Mouse (Mus musculus): ENCODE results near the gene Mpi. TPM values are rescaled to one million over a fixed set of nuclear protein-coding genes. Genes with fewer than 3 reads are reported as not detected.

Mpi gene
- polyA plus RNA-seq, 1 experiment from 2014 or later, result 79.2 TPM

DNA sequence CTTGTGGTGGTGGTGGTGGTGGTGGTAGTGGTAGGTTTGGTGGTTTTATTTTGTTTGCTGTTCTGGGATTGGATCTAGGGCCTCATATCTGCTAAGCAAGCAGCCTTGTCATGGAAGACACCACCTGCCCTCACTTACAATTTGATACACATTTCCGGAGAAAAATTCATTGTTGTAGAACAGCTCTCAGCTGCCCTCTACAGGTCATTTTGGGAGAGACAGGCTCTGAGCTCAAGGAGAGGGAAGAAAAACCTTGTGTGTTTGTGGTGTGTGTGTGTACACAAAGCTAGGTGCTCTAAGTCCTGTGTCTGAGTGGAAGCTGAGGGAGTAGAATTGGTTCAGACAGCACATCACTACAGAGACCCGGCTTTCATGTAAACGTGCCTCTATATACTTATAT lies 35.5 kb downstream of the Mpi start:
- Histone ChIP-seq H3K4me1 (replicated peaks) (peaks cover 11% of the 10 kb centered on the region), H3K4me2 (replicated peaks) (no peak overlapping the region), H3K36me3 (no peaks in the 10 kb centered on the region), H3K9me3 (no peaks in the 10 kb centered on the region), H3K4me3 (replicated peaks) (no peak overlapping the region), H3K9ac (replicated peaks) (no peak overlapping the region), H3K27ac (peak overlapping the region; percentile 65; the same call in 1 of the 2 replicates), H3K27me3 (no peaks in the 10 kb centered on the region)
- ATAC-seq, result no peak
- 2% methylated on average over 3 of the region's 3 CpGs for WGBS

DNA sequence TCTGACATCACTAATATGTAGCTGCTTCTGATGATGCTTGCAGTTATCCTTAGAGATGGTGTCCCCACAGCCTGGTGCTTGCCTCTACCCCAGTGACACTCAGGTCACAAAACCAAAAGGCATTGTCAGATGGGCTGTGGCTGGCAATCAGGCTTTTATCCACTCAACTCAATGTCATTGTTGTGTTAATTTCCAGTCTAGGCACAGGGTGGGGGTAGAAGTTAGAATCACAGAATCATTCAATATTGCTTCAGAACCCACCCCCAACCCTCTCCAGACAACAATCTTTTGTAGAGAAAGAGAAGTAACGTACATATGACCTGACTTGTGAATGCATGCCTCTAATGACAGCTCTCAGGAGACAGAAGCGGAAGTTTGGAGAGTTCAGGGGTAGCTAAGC lies 42.0 kb downstream of the Mpi start:
- Histone ChIP-seq H3K36me3 (no peaks in the 10 kb centered on the region), H3K4me3 (replicated peaks) (no peak overlapping the region), H3K27ac (no peak overlapping the region), H3K9me3 (no peaks in the 10 kb centered on the region), H3K27me3 (peaks cover 10% of the 10 kb centered on the region), H3K4me2 (replicated peaks) (no peak overlapping the region), H3K4me1 (replicated peaks) (peaks cover 8% of the 10 kb centered on the region), H3K9ac (replicated peaks) (no peak overlapping the region)
- 46% methylated on average over 2 of the region's 2 CpGs for WGBS
- no peak for ATAC-seq

DNA sequence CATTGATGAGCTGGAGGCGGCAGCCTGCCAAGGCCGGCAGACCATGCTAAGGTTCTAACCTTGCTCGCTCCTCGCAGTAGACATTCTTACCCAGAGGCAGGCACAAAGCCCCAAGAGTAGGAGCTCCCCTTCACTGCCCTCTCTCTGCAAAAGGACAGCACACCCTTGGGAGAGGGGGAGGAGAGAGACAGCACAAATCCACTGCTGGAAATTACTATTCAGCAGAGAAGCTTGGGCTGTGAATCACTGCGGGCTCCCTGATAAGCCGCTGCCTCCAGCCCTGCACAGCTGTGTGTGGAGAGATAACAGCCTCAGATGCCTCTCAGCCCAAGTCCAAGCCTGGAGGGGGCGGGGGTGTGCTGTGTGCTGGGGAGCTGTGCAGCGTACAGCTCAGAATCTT lies 46.9 kb downstream of the Mpi start:
- H3K4me1 ChIP-seq (replicated peaks), result peaks cover 57% of the 10 kb centered on the region
- H3K4me3 ChIP-seq (replicated peaks), result peak overlapping the region; percentile 44

DNA sequence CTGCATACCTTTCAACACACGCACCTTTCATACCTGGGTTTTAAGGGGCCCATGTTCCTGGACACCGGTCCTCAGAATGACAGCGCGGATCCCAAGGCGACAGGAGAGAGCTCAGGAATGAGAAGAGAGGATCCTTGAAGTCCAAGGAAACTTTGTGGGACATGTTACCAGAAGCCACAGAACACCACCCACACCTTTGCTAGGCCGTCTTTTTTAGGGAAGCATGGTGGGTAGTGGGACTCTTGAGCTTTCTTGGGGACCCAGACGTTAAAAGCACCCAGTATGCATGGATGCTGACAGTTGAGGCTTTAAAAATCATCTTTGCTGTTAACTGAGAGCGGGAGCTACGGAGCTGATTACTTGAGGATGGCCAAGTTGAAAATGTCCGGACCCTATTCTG lies 47.7 kb downstream of the Mpi start:
- Histone ChIP-seq H3K4me2 (replicated peaks) (peak overlapping the region; percentile 84), H3K36me3 (no peaks in the 10 kb centered on the region), H3K9me3 (no peaks in the 10 kb centered on the region), H3K27ac (peak overlapping the region; percentile 88), H3K4me3 (replicated peaks) (peak overlapping the region; percentile 44), H3K9ac (replicated peaks) (no peak overlapping the region), H3K27me3 (peaks cover 61% of the 10 kb centered on the region), H3K4me1 (replicated peaks) (peaks cover 61% of the 10 kb centered on the region)
- ATAC-seq, result no peak
- WGBS, result 43% methylated on average over 10 of the region's 10 CpGs

More for the DNA sequence above, 46.9 kb downstream of the Mpi start:
- WGBS, result 5% methylated on average over 8 of the region's 8 CpGs
- peak overlapping the region; percentile 2; the same call in 1 of the 2 replicates for H3K9ac ChIP-seq (replicated peaks)
- H3K9me3 ChIP-seq, result no peaks in the 10 kb centered on the region
- peak; percentile 93 for ATAC-seq
- peaks cover 54% of the 10 kb centered on the region for H3K27me3 ChIP-seq
- H3K27ac ChIP-seq, result peak overlapping the region; percentile 88
- H3K36me3 ChIP-seq, result no peaks in the 10 kb centered on the region
- peak overlapping the region; percentile 84 for H3K4me2 ChIP-seq (replicated peaks)

DNA sequence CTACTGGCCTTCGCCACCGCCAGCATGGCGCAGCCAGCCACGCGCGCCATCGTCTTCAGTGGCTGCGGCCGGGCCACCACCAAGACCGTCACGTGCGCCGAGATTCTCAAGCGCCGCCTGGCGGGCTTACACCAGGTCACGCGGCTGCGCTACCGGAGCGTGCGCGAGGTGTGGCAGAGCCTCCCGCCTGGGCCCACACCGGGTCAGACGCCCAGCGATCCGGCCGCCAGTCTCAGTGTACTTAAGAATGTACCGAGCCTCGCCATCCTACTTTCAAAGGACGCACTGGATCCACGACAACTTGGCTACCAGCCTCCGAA lies 48.2 kb downstream of the Mpi start:
- H3K4me3 ChIP-seq (replicated peaks), result peak overlapping the region; percentile 44
- H3K27ac ChIP-seq, result peak overlapping the region; percentile 88
- peak; percentile 61 for ATAC-seq
- no peaks in the 10 kb centered on the region for H3K36me3 ChIP-seq
- under 1% methylated on average over 34 of the region's 34 CpGs for WGBS
- H3K9me3 ChIP-seq, result no peaks in the 10 kb centered on the region
- H3K4me2 ChIP-seq (replicated peaks), result peak overlapping the region; percentile 84
- peaks cover 65% of the 10 kb centered on the region for H3K27me3 ChIP-seq
- H3K9ac ChIP-seq (replicated peaks), result peak overlapping the region; percentile 62
- H3K4me1 ChIP-seq (replicated peaks), result peaks cover 66% of the 10 kb centered on the region

DNA sequence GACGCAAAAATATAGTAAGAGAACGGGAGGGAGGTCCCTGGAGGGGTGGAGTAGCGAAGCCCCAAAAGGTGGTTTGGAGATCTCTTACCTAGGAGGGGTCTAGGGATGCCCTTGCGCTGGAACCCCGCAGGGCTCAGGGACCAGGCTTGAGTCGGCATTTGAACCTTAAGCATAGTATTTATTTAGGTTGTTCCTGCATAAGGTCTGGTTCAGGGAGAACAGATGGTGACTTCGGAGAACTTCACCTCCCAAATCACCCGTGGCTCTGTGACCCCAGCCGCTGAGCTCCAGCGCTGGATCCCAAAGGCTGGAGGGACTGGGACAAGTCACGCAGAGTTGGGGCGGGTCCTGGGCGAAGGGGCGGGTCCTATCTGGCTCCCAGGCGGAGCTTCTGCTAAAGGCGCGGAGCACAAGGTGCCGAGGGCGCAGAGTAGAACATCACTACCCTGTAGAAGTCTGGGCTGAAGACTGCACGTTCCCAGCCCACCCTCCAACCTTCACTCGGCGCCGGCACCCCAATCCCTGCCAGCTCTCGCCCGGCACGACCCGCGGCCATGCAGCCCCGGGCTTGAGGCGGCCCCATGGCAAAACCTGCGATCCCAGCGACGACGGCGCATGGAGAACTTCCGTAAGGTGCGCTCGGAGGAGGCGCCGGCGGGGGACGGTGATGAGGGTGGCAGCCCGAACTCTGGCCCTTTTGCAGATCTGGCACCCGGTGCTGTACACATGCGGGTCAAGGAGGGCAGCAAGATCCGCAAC lies 48.8 kb downstream of the Mpi start, which contains the start of gene Rpp25:
TSS of gene Rpp25 (plus strand) at position 405 of the 759 bp plus-strand sequence.
- Histone ChIP-seq H3K27me3 (peaks cover 65% of the 10 kb centered on the region), H3K9me3 (no peaks in the 10 kb centered on the region), H3K4me1 (replicated peaks) (peaks cover 70% of the 10 kb centered on the region), H3K9ac (replicated peaks) (peak within 1 kb of the TSS; percentile 62), H3K36me3 (no peaks in the 10 kb centered on the region), H3K27ac (peak within 1 kb of the TSS; percentile 88), H3K4me3 (replicated peaks) (peak within 1 kb of the TSS; percentile 44), H3K4me2 (replicated peaks) (peak within 1 kb of the TSS; percentile 84)
- ATAC-seq, result peak; percentile 51; the same call in 1 of the 2 replicates
- WGBS, result under 1% methylated on average over 45 of the region's 46 CpGs

DNA sequence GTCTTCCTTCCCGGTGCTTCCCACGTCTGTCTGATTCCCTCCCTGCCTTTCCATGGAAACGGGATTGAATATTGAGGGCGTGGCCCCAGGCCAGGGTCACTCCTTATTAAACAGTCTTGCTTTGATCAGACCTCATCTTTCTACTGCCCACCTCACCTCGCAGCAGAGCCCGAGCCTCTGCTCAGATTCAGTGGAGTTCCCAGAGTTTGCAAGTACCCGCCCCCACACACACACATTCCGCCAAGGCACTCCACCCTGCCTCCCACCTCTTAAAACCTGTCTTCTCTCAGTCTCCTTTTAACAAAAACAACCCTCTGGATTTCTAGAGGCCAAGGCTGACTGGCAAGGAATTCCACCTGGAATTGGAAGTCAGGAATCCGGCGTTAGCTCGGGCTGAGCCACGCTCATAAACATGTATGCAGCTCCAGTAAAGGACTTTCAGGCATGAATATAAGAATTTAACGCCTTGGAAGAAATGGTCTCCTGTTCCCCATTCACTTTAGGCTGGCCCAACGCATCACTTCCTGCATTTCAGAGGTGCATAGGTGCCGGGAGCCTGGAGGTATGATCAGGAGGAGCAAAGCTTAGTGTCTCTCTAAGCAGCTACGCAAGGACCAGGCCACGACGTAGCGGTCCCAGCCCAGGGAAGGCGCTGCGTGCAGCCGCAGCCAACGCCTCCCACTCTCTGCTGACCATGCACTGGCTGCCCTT lies 49.5 kb downstream of the Mpi start:
- Histone ChIP-seq H3K36me3 (no peaks in the 10 kb centered on the region), H3K27me3 (peaks cover 65% of the 10 kb centered on the region), H3K4me1 (replicated peaks) (peaks cover 76% of the 10 kb centered on the region), H3K27ac (peak overlapping the region; percentile 88), H3K9me3 (no peaks in the 10 kb centered on the region), H3K9ac (replicated peaks) (peak overlapping the region; percentile 4; the same call in 1 of the 2 replicates), H3K4me2 (replicated peaks) (peak overlapping the region; percentile 84), H3K4me3 (replicated peaks) (peak overlapping the region; percentile 44)
- 2% methylated on average over 23 of the region's 23 CpGs for WGBS
- no peak for ATAC-seq

DNA sequence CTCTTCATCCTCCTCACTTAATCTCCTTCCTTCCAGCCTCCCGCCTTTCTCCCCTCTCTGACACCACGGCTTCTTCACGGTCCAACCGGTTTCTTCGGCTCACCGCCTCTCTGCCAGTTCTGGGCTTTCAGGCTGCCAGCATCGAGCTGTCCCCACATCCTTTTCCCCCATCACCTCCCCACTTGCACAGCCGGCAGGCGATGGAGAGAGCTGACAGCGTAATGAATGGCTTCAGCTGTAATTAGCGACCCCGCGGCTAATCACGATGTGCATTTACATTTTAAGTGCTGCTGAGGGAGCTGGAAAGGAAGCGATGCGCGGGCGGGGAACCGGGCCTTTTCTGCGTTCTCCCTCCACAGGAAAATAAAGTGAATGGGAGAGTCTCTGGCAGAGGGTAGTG lies 50.7 kb downstream of the Mpi start:
- H3K27me3 ChIP-seq, result peaks cover 65% of the 10 kb centered on the region

DNA sequence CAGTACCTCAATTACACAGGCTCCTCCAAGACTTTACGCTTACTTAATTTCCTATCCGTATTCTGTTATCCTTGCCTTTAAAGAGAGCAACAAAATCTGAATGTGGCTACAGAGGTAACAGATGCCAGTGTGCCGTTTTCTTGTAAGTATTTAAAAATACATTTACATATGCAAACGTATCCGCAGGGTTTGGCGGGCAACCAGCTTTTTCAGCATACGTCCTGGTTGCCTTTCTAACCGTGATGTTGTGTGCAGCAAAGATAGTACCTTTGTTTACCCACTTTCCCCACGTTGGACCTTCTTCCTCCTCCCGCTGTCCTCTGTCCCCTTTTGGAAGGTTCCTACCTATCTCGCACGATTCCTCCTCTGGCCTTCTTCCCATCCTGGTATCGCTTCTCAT lies 51.1 kb downstream of the Mpi start:
- peaks cover 62% of the 10 kb centered on the region for H3K27me3 ChIP-seq
- no peak for ATAC-seq
- H3K36me3 ChIP-seq, result no peaks in the 10 kb centered on the region
- H3K9ac ChIP-seq (replicated peaks), result peak overlapping the region; percentile 51
- 4% methylated on average over 13 of the region's 13 CpGs for WGBS
- H3K4me1 ChIP-seq (replicated peaks), result peaks cover 80% of the 10 kb centered on the region
- peak overlapping the region; percentile 86 for H3K27ac ChIP-seq
- H3K4me3 ChIP-seq (replicated peaks), result peak overlapping the region; percentile 27
- peak overlapping the region; percentile 84 for H3K4me2 ChIP-seq (replicated peaks)
- no peaks in the 10 kb centered on the region for H3K9me3 ChIP-seq

More for the DNA sequence above, 50.7 kb downstream of the Mpi start:
- H3K4me3 ChIP-seq (replicated peaks), result peak overlapping the region; percentile 27
- no peaks in the 10 kb centered on the region for H3K36me3 ChIP-seq
- peaks cover 80% of the 10 kb centered on the region for H3K4me1 ChIP-seq (replicated peaks)
- H3K9me3 ChIP-seq, result no peaks in the 10 kb centered on the region
- no peak for ATAC-seq
- peak overlapping the region; percentile 86 for H3K27ac ChIP-seq
- H3K9ac ChIP-seq (replicated peaks), result peak overlapping the region; percentile 51
- 1% methylated on average over 20 of the region's 20 CpGs for WGBS
- peak overlapping the region; percentile 84 for H3K4me2 ChIP-seq (replicated peaks)

DNA sequence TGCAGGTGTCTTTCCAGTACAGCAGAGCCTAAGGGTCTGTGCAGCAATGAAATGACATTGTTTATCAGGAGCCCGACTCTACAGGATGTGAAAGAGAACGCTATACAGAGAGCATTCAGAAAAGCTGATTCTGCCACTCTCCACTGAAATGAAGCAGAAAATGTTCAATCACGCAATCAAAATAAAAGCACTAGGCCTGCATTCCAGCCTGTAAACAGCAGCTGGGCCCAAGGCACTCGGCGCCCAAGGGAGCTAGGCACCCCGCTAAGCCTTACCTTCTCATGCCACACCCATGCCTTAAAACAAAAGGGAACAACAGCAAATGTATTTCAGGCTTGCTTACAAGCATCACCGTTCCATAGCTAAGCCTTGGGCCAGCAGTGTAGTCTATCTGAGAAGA lies 54.0 kb downstream of the Mpi start:
- Histone ChIP-seq H3K4me1 (replicated peaks) (peaks cover 51% of the 10 kb centered on the region), H3K27me3 (peaks cover 34% of the 10 kb centered on the region), H3K36me3 (no peaks in the 10 kb centered on the region), H3K4me3 (replicated peaks) (no peak overlapping the region), H3K9ac (replicated peaks) (0 out of 2 replicates have a peak overlapping the region, but pooled peaks have one; percentile 50), H3K27ac (peak overlapping the region; percentile 56), H3K4me2 (replicated peaks) (no peak overlapping the region), H3K9me3 (no peaks in the 10 kb centered on the region)
- no peak for ATAC-seq
- WGBS, result 54% methylated on average over 7 of the region's 7 CpGs

DNA sequence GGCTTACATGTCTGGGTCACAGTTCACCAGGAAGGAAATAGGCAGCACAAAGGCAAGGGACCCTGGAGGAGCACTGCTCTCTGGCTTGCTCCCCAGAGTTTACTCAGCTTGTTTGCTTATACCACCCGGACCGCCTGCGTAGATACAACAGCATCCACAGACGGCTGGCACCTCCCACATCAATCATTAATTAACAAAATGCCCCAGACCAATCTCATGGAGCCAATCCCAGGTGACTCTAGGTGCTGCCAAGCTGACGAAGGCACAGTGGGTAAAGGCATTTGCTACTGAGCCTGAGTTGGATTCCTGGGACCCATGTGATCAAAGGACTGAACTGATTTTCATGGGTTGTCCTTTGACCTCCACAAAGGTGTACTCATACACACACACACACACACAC lies 55.3 kb downstream of the Mpi start:
- H3K27ac ChIP-seq, result no peak overlapping the region
- no peak overlapping the region for H3K9ac ChIP-seq (replicated peaks)

DNA sequence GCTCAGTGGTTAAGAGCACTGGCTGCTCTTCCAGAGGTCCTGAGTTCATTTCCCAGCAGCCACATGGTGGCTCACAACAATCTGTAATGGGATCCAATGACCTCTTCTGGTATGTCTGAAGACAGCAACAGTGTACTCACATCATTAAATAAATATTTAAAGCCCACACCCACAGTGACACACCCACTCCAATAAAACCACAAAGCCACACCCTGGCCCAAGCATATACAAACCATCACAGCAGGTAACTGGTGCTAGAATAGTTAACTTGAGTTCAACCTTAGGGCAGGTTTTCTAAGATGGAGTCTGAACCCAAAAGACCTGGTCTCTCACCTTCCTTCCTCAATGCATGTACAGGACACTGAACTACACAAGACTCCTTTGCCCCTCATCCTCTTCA lies 57.6 kb downstream of the Mpi start:
- Histone ChIP-seq H3K9me3 (no peaks in the 10 kb centered on the region), H3K27me3 (peaks cover 3% of the 10 kb centered on the region; the same call in 1 of the 2 replicates), H3K27ac (no peak overlapping the region), H3K4me2 (replicated peaks) (no peak overlapping the region), H3K36me3 (no peaks in the 10 kb centered on the region), H3K9ac (replicated peaks) (no peak overlapping the region), H3K4me1 (replicated peaks) (peaks cover 18% of the 10 kb centered on the region), H3K4me3 (replicated peaks) (no peak overlapping the region)
- ATAC-seq, result no peak

More for the DNA sequence above, 55.3 kb downstream of the Mpi start:
- peaks cover 21% of the 10 kb centered on the region for H3K27me3 ChIP-seq
- H3K4me3 ChIP-seq (replicated peaks), result no peak overlapping the region
- ATAC-seq, result no peak
- H3K4me1 ChIP-seq (replicated peaks), result peaks cover 38% of the 10 kb centered on the region
- H3K9me3 ChIP-seq, result no peaks in the 10 kb centered on the region
- no peaks in the 10 kb centered on the region for H3K36me3 ChIP-seq
- H3K4me2 ChIP-seq (replicated peaks), result no peak overlapping the region
- 71% methylated on average over 5 of the region's 5 CpGs for WGBS
